Mouse (Mus musculus): ENCODE measurements around the gene Tesc. TPM values are rescaled to one million over a fixed set of nuclear protein-coding genes. Genes with fewer than 3 reads are reported as not detected.

The Tesc gene
- polyA plus RNA-seq, 1 experiment from 2014 or later = 3.4 TPM

GRCm38 (mm10) chr5:118029035-118029408 is 1.5 kb downstream of the Tesc start:
- H3K27me3 ChIP-seq (ENCODE audit: control insufficient read depth, insufficient read depth, low read length) = peaks cover 57% of the 10 kb centered on the region
- no peak overlapping the region for H3K9ac ChIP-seq (replicated peaks; ENCODE audit: low read length)
- H3K4me3 ChIP-seq (ENCODE audit: low read depth, low read length) = peak overlapping the region; percentile 64
- H3K9me3 ChIP-seq (replicated peaks; ENCODE audit: control insufficient read depth, low read length) = no peaks in the 10 kb centered on the region
- ATAC-seq (replicated peaks; ENCODE audit: insufficient number of reproducible peaks, low FRiP score, low TSS enrichment, low read depth) (peak; percentile 35), DNase-seq (ENCODE audit: low spot score) (no peak)
- H3K4me1 ChIP-seq (ENCODE audit: control insufficient read depth, insufficient read depth, low read length) = peaks cover 8% of the 10 kb centered on the region; the same call in 1 of the 2 replicates
- WGBS = 5% methylated on average over 12 of the region's 12 CpGs
- H3K36me3 ChIP-seq (replicated peaks; ENCODE audit: control insufficient read depth, insufficient read depth, low read depth, low read length) = no peaks in the 10 kb centered on the region
- no peak overlapping the region for H3K27ac ChIP-seq (replicated peaks; ENCODE audit: low read depth, low read length)
- peak overlapping the region; percentile 32 for H3K4me2 ChIP-seq (ENCODE audit: low read depth, low read length)

GRCm38 (mm10) chr5:118029420-118029819 is 1.9 kb downstream of the Tesc start:
- Histone ChIP-seq H3K9me3 (replicated peaks; ENCODE audit: control insufficient read depth, low read length) (no peaks in the 10 kb centered on the region), H3K27ac (replicated peaks; ENCODE audit: low read depth, low read length) (no peak overlapping the region), H3K4me2 (ENCODE audit: low read depth, low read length) (peak overlapping the region; percentile 32; the same call in 1 of the 2 replicates), H3K4me1 (ENCODE audit: control insufficient read depth, insufficient read depth, low read length) (peaks cover 8% of the 10 kb centered on the region; the same call in 1 of the 2 replicates), H3K4me3 (ENCODE audit: low read depth, low read length) (peak overlapping the region; percentile 64; the same call in 1 of the 2 replicates), H3K36me3 (replicated peaks; ENCODE audit: control insufficient read depth, insufficient read depth, low read depth, low read length) (no peaks in the 10 kb centered on the region), H3K9ac (replicated peaks; ENCODE audit: low read length) (no peak overlapping the region), H3K27me3 (ENCODE audit: control insufficient read depth, insufficient read depth, low read length) (peaks cover 57% of the 10 kb centered on the region)
- DNase-seq (ENCODE audit: low spot score) (peak; percentile 24), ATAC-seq (replicated peaks; ENCODE audit: insufficient number of reproducible peaks, low FRiP score, low TSS enrichment, low read depth) (no peak)
- 3% methylated on average over 10 of the region's 10 CpGs for WGBS

GRCm38 (mm10) chr5:118030022-118030675 is 2.6 kb downstream of the Tesc start:
- ATAC-seq (replicated peaks; ENCODE audit: insufficient number of reproducible peaks, low FRiP score, low TSS enrichment, low read depth) (no peak), DNase-seq (ENCODE audit: low spot score) (no peak)
- Histone ChIP-seq H3K4me1 (ENCODE audit: control insufficient read depth, insufficient read depth, low read length) (peaks cover 8% of the 10 kb centered on the region; the same call in 1 of the 2 replicates), H3K27ac (replicated peaks; ENCODE audit: low read depth, low read length) (no peak overlapping the region), H3K4me2 (ENCODE audit: low read depth, low read length) (no peak overlapping the region), H3K36me3 (replicated peaks; ENCODE audit: control insufficient read depth, insufficient read depth, low read depth, low read length) (no peaks in the 10 kb centered on the region), H3K9ac (replicated peaks; ENCODE audit: low read length) (no peak overlapping the region), H3K9me3 (replicated peaks; ENCODE audit: control insufficient read depth, low read length) (no peaks in the 10 kb centered on the region), H3K27me3 (ENCODE audit: control insufficient read depth, insufficient read depth, low read length) (peaks cover 57% of the 10 kb centered on the region), H3K4me3 (ENCODE audit: low read depth, low read length) (no peak overlapping the region)
- 85% methylated on average over 9 of the region's 9 CpGs for WGBS

- Histone ChIP-seq H3K27ac (replicated peaks; ENCODE audit: low read depth, low read length) (no peak overlapping the region), H3K4me1 (ENCODE audit: control insufficient read depth, insufficient read depth, low read length) (peaks cover 8% of the 10 kb centered on the region; the same call in 1 of the 2 replicates), H3K27me3 (ENCODE audit: control insufficient read depth, insufficient read depth, low read length) (peaks cover 50% of the 10 kb centered on the region), H3K9ac (replicated peaks; ENCODE audit: low read length) (no peak overlapping the region), H3K4me2 (ENCODE audit: low read depth, low read length) (no peak overlapping the region), H3K9me3 (replicated peaks; ENCODE audit: control insufficient read depth, low read length) (no peaks in the 10 kb centered on the region), H3K36me3 (replicated peaks; ENCODE audit: control insufficient read depth, insufficient read depth, low read depth, low read length) (no peaks in the 10 kb centered on the region), H3K4me3 (ENCODE audit: low read depth, low read length) (no peak overlapping the region)
- 37% methylated on average over 5 of the region's 5 CpGs for WGBS
- DNase-seq (ENCODE audit: low spot score) (no peak), ATAC-seq (replicated peaks; ENCODE audit: insufficient number of reproducible peaks, low FRiP score, low TSS enrichment, low read depth) (no peak)
Observed at GRCm38 (mm10) chr5:118031059-118031458, 3.5 kb downstream of the Tesc start.

DNA sequence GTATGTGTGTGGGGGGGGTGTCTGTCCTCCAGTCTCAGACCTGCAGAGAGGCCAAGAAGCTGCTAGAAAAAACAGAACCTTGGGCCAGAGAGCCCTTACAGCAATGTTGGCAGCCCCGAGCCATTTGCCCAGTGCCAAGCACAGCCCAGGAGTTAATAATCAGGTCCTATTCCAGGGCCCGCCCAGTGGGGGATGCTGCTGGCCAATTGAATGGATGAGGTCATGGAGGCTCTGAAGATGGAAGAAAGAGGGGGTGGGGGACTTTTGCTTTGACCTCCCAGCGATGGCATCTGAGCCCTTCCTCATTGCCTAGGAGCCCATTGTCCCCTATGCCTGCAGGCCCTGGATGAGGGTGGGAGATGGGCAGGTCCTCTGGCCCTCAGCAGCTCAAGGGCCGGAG is 4.0 kb downstream of the Tesc start:
- H3K27me3 ChIP-seq (ENCODE audit: control insufficient read depth, insufficient read depth, low read length) = peaks cover 46% of the 10 kb centered on the region
- H3K36me3 ChIP-seq (replicated peaks; ENCODE audit: control insufficient read depth, insufficient read depth, low read depth, low read length) = no peaks in the 10 kb centered on the region
- no peak overlapping the region for H3K4me3 ChIP-seq (ENCODE audit: low read depth, low read length)
- ATAC-seq (replicated peaks; ENCODE audit: insufficient number of reproducible peaks, low FRiP score, low TSS enrichment, low read depth) (no peak), DNase-seq (ENCODE audit: low spot score) (no peak)
- no peak overlapping the region for H3K4me2 ChIP-seq (ENCODE audit: low read depth, low read length)
- no peak overlapping the region for H3K27ac ChIP-seq (replicated peaks; ENCODE audit: low read depth, low read length)
- 36% methylated on average over 4 of the region's 4 CpGs for WGBS
- H3K4me1 ChIP-seq (ENCODE audit: control insufficient read depth, insufficient read depth, low read length) = peaks cover 8% of the 10 kb centered on the region; the same call in 1 of the 2 replicates
- H3K9ac ChIP-seq (replicated peaks; ENCODE audit: low read length) = no peak overlapping the region
- H3K9me3 ChIP-seq (replicated peaks; ENCODE audit: control insufficient read depth, low read length) = no peaks in the 10 kb centered on the region

DNA sequence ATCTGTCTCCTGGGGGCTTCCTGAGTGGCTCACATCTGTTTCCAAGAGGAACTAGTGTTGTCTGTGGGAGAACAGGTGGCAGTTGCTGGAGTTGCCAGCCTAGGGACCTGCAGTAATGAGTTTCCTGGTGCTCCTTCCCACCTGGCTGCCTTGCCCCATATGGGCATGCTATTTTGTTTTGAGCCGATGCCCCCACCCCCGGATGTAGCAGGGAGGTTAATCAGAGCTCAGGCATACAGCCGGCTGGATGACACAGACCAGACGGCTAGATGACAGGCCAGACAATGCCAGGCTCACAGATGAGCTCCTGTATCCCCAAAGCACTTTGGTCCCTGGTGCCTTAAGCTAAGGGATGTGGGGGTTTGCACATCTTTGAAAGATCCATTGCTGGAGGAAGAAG is 5.8 kb downstream of the Tesc start:
- Histone ChIP-seq H3K4me2 (ENCODE audit: low read depth, low read length) (no peak overlapping the region), H3K4me1 (ENCODE audit: control insufficient read depth, insufficient read depth, low read length) (peaks cover 6% of the 10 kb centered on the region; the same call in 1 of the 2 replicates), H3K27ac (replicated peaks; ENCODE audit: low read depth, low read length) (no peak overlapping the region), H3K9me3 (replicated peaks; ENCODE audit: control insufficient read depth, low read length) (no peaks in the 10 kb centered on the region), H3K4me3 (ENCODE audit: low read depth, low read length) (no peak overlapping the region), H3K9ac (replicated peaks; ENCODE audit: low read length) (no peak overlapping the region), H3K27me3 (ENCODE audit: control insufficient read depth, insufficient read depth, low read length) (peaks cover 28% of the 10 kb centered on the region), H3K36me3 (replicated peaks; ENCODE audit: control insufficient read depth, insufficient read depth, low read depth, low read length) (no peaks in the 10 kb centered on the region)
- WGBS = 51% methylated on average over 4 of the region's 4 CpGs
- no peak for DNase-seq (ENCODE audit: low spot score)
- no peak for ATAC-seq (replicated peaks; ENCODE audit: insufficient number of reproducible peaks, low FRiP score, low TSS enrichment, low read depth)

DNA sequence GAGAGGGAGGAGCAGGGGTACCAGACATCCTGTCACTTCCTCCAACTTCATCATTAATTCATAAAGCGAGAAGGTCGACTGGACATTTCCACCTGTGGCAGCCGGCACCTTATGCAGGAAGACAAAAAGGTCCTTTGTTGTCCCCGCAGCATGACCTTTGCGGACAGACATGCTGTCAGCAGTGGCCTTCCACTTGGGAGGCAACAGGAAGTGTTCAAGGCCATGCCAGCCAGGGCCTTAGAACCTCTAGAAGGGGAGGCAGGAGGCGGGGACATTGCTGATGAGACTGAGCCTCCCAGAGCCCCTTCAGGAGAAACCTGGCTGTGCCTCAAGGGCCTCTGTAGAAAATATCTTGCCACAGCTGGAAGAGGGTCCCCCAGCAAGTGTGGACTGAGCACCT is 6.2 kb downstream of the Tesc start:
- Histone ChIP-seq H3K4me2 (ENCODE audit: low read depth, low read length) (no peak overlapping the region), H3K9ac (replicated peaks; ENCODE audit: low read length) (no peak overlapping the region), H3K27ac (replicated peaks; ENCODE audit: low read depth, low read length) (no peak overlapping the region), H3K4me1 (ENCODE audit: control insufficient read depth, insufficient read depth, low read length) (peaks cover 2% of the 10 kb centered on the region; the same call in 1 of the 2 replicates), H3K4me3 (ENCODE audit: low read depth, low read length) (no peak overlapping the region), H3K9me3 (replicated peaks; ENCODE audit: control insufficient read depth, low read length) (no peaks in the 10 kb centered on the region), H3K36me3 (replicated peaks; ENCODE audit: control insufficient read depth, insufficient read depth, low read depth, low read length) (no peaks in the 10 kb centered on the region), H3K27me3 (ENCODE audit: control insufficient read depth, insufficient read depth, low read length) (peaks cover 24% of the 10 kb centered on the region)
- DNase-seq (ENCODE audit: low spot score) = no peak
- 66% methylated on average over 6 of the region's 6 CpGs for WGBS
- ATAC-seq (replicated peaks; ENCODE audit: insufficient number of reproducible peaks, low FRiP score, low TSS enrichment, low read depth) = no peak

DNA sequence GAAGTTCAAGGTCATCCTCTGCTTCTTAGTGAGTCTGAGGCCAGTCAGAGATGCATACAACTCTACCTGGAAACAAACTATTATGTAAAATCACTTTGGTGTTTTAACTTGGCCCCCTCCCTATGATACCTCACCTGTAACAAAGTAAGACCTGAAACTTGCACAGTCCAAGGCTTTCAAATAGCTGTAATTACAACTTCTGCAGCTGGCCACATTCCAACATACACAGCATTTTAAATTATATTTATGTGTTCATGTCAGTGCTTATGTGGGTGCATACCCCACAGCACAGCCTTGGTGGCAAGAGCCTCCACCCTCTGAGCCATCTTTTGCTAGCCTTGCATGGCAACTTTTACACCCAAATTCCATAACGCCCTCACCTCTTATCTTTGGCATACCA is 7.1 kb downstream of the Tesc start:
- Histone ChIP-seq H3K4me3 (ENCODE audit: low read depth, low read length) (no peak overlapping the region), H3K27me3 (ENCODE audit: control insufficient read depth, insufficient read depth, low read length) (peaks cover 15% of the 10 kb centered on the region), H3K4me1 (ENCODE audit: control insufficient read depth, insufficient read depth, low read length) (no peaks in the 10 kb centered on the region), H3K9ac (replicated peaks; ENCODE audit: low read length) (no peak overlapping the region), H3K27ac (replicated peaks; ENCODE audit: low read depth, low read length) (no peak overlapping the region), H3K9me3 (replicated peaks; ENCODE audit: control insufficient read depth, low read length) (no peaks in the 10 kb centered on the region), H3K36me3 (replicated peaks; ENCODE audit: control insufficient read depth, insufficient read depth, low read depth, low read length) (no peaks in the 10 kb centered on the region), H3K4me2 (ENCODE audit: low read depth, low read length) (no peak overlapping the region)
- WGBS = 90% methylated on average over 1 of the region's 1 CpGs
- ATAC-seq (replicated peaks; ENCODE audit: insufficient number of reproducible peaks, low FRiP score, low TSS enrichment, low read depth) (no peak), DNase-seq (ENCODE audit: low spot score) (no peak)

Data from embryonic facial prominence, embryonic 11.5 days (tissue).